Mouse (Mus musculus): ENCODE results near the gene Syt7.

Gene Syt7

DNA sequence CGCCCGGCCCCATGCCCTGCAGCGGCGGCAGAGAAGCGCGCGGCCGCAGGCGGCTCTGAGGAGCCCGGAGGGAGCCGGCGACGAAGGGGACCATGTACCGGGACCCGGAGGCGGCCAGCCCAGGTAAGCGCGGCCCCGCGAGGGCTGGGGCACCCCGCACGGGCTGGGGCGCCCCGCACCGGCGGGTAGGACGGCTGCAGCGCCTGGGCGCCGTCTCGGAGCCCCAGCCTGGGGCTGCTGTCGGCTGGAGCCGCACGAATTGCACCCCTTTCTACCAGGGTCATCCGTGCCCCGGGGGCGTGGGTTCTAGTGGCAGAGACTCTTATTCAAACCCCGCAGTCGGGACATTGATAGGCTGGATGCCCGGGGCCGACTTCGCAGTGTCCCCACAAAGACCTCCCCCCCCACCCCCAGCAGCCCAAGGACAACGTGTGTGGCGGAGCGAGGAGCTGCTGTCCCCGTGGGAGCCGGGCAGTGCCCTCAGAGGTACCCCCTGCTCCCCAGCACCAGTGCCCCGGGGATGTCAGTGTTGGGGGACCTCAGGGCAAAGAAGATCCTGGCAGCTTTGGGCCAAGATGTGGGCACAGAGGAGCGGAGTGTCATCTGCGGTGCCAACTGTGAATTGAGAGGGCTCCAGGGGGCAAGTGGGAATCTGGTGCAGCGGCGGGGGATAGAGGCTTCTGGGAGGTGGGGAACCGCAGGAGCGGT, 655 bp downstream of the Syt7 start:
- DNase-seq, result no peak

DNA sequence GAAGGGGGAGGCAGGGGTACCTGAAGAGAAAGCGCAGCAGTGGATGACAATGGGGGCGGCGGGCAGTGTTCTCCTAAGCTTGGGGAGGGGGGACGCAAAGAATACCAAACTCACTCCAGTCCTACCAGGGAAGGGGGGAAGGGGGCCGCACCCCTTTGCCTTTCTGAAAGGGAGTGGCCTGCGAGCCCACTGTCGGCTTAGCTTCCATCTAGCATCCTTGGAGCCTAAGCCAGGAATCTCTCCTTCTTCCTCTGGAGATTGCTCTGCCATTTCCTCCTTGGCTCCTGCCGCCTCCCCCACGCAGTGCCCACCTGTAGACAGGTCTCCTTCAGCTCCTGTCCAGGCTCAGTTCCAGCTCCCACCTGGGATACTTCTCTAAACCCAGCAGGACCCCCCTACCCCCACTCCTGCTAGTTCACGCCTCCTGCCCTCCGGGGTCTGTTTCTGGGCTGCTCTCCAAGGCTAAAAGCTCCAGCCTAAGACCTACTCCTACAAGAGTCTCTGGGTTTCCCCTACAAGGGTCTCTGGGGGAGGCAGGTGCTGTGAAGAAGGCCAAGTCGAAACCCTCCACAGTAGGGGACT, 1.3 kb downstream of the Syt7 start:
- DNase-seq, result no peak

DNA sequence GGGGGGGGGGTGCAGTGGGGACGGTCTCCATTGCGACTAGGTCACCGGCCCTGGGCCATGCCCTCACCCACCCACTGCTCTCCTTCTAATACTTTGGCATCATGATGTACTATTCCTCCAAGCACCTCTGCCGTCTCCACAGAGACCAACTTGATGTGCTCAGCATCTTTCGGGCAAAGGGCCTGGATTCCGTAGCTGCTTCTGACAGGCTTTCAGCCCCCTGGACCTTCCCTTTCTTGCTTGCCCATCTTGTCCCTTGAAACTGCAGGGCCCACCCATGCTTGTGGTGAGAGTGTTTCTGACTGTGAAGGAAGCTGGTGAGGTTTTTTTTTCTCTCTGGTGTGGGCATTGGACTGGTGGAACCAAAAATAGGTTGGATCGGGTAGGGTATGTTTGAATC, 2.1 kb downstream of the Syt7 start:
- no peak for DNase-seq

DNA sequence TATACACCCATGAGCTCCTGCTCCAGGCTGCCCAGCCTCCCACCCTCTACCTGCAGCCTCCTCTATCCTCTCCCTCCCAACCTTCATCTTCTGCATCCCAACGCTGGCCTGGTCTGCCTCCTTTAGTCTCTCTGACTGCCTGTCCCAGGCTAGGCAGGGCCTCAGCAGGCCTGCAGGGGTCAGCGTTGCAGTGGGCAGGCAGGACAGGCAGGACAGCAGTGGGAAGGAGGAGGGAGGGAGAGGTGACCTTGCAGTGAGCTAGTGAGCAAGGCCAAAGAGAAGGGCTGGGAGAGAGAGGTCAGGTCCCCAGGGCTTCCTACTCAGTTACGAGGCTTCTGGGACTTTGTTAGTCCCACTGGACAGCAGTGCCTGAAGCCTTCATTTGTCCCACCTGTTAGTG, 3.1 kb downstream of the Syt7 start:
- DNase-seq, result no peak

DNA sequence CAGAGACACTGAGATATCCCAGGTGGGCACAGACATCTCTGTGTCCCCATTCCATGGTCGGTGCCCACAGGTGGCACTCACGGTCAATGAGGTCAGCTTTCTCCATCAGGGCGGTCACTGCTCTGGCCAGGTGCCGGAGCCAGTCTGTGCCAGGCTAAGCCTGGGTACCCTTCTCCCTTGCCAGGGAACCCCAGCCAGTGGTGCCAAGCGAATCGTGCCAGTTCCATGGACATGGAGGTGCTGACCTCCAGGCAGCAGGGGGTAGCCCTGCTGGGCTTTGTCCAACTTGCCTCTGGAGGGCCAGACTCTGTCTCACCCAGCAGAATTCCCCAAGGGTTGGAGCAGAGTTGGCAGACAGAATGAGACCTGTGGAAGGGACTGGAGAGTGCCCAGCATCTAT, 4.6 kb downstream of the Syt7 start:
- DNase-seq, result no peak

DNA sequence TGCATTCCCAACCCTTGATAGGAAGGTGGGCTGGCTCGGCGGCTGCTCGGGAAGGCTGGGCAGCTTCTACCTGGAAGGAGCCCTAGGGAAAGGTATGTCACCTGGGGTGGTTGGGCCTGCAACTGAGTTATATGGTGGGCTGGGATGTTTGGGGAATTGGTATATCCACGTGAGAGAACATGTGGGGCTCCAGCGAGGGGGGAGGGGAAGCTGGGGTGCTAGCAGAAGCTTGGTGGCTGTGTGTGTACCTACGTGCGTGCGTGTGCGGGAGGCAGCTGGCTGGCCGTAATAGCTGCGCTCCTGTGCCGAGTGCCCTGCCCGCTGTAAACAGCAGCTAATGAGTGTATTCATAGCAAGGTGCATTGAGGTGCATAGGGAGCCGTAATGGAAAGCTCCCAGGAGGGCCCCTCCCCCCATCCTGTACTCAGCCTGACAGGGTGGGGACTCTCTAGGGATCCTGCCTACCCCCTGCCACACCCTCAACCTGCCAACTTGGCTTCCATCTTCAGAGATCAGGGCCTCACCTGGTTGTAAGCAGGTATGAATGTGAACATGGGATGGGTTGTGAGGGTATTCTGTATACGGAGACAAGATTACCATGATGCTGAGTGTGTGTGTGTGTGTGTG, 5.1 kb downstream of the Syt7 start:
- DNase-seq, result no peak

DNA sequence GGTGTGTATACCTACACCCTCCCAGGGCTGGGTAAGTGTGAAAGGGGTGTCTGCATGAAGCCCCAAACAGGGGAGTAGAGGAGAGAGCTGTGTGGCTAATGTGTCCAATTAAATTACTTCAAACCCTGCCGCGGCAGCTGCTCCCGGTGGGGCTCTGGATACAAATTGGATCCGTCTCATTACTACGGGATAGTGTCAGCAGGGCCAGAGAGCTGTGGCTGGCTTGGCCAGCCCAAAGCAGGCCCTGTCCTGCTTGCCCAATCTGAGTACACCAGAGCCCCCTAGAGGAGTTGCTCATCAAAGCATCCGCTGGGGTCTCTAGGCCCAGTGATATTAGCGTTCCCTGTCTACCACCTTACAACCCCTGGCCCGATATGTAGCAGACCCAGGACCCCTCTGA, 6.3 kb downstream of the Syt7 start:
- DNase-seq, result no peak

DNA sequence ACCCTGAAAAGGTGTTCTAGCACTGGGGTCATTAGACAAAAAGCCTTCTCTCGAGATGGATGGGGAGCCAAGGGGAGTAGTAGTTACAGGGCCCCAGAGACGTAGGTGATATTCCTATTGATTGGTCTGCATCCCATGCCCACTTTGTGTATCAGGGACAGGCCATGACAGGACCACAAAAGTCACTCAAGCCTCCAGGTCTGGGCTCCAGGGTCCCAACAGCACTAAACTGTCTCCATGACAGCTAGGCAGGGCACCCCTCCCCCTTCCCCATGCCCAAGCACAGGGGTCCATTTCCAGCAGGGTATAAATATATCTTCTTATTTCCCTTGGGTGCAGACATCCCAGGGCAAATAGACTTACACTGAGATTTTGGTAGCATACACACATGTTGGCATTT, 8.1 kb downstream of the Syt7 start:
- no peak for DNase-seq

DNA sequence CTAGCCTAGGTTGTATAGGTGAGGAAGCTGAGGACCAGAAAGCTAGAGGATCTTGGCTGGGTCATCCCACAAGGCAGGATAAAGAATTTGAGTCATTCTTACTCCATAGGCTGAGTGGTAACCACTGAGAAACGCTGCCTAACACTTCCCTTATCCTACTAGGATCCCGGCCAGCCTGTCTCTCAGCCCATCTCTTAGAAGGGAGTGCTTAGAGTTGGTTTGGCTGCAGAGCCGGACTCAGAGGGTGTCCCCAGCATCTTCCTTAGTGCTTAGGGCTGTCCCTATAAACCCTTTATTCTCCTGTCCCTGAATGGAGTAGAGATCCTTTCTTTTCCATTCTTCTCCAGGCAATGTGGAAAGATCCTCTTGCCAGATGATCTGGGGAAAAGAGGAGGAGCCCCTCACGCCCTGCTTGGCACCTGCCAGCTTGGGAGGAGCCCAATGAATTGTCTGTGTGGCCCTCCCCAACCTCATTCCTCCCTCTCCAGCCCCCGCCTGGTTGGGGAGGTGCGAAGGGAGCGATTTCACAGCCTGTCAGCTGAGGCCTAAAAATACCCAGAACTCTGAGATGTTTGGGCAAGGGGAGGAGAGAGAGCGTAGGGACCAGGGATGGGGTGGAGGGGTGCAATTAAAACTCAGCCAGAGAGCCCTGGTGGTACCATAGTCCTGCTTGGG, 8.7 kb downstream of the Syt7 start:
- no peak for DNase-seq

DNA sequence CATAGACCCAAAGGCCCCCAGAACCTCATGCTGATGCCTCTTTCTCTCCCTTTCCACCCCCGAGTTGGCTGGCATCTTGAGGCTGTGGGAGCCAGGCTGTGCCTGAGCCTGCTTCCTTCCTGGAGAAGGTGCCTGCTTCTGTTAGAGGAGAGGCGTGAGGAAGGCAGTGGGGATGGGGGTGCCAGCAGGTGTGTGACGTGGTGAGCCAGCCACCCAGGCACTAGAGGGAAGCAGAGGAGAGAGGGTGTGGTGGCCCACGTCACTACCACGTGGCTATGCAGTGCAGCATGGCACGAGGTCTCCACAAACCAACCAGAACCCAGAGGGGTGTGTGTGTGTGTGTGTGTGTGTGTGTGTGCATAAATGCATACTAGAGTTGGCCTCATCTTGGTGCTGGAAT, 9.4 kb downstream of the Syt7 start:
- DNase-seq, result no peak

DNA sequence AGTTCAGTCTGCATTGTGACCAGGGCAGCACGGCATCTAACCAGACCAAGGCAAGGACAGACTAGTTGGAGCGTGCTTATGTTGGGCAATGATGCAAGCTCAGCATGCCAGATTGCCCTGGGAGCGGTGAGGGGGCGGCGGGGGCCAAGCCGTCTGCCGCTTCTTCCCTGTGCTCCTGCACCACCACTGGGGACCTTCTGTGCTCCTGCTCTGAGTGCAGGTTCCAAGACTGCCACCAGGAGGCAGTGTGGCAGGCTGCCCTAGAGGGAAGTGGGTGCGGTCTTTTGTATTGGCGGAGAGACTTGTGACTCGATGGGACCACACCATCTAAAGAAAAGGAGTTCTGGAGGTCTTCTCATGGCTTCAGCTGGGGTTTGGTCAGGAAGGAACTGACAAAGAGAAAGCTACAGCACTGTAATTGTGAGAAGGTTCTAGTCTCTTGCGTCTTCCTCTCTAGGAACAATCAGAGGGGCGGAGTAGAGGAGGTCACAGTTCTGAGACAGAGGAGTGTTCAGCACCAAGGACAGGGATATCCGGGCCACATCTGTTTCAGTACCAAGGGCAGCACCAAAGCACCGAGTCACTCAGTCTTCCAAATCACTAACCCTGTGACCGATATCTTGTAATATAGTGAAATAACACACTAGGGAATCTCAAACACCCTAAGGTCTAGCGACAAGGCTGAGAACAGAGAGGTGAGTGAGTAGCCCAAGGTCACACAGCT, 14.0 kb downstream of the Syt7 start:
- DNase-seq, result no peak

DNA sequence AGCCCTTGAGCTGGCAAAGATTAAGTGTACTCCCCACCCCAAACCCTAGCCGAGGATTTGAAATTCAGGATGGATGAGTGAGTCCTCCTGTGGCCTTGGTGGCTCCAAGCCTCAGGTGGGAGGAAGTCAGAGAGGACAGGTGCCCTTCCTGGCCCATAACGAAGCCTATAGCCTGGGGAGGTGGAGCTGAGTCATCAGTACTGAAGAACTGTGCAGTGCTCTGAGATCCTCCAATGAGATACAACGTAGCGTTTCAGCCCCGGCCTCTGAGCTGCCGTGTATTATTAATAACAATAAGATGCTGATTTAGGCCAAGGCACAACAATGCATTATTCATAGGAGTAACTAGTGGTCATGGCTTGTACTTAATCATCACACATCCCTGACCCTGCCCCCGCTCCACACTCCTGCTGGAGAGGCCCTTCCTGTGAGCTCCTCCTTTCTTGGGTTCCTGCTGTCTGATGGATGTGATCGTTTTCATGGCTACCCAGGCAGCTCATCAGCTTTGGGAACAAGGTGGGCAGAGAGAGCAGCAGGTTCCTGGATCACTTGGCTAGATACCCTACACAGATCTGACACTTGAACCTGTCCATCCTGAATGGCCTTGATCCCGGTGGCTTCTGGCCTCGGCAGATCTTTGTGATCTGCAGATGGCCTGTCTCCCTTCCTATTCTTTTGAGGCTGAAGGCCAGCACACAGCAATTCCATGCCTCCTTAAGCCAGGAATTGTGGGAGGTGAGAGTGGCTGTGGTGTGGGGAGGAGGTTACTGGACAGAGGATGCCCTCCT, 14.9 kb downstream of the Syt7 start:
- DNase-seq, result no peak

DNA sequence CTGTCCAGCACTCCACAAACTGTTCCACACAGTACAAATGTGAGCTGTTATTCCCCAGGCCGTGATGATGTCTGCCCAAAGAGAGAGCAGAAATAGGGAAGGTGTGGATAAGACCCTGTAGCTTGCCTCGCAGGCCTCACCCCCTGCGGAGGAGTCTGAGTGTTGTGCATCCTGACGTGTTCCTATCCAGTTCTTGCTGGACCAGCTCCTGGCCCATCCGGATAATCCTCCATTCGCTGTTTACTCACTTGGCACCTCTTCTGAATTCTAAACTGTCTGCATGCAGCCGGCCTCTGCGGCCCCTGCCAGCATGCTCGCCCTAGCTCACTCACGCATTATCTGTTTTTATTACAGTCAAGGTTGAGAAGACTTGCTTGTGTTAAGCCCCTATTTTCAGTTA, 15.5 kb downstream of the Syt7 start:
- no peak for DNase-seq

DNA sequence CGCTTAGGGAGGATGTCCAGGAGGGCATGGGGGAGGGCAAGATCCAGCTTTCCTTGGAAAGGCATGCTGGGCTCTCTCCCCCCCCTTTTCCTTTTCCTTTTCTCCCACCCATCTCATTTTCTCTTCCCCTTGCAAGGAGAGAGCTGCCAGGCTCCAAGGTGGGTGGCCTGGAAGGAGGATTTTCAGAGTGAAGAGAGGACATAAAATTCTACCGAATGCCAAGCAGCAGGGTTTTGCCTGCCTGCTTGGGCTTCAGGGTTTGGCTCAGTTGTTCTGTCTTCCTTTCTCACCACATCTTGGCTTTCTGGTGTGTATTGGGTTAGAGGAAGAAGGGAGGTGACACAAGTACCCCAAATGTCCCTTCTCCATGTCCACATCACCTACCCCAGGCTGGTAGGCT, 16.0 kb downstream of the Syt7 start:
- no peak for DNase-seq

DNA sequence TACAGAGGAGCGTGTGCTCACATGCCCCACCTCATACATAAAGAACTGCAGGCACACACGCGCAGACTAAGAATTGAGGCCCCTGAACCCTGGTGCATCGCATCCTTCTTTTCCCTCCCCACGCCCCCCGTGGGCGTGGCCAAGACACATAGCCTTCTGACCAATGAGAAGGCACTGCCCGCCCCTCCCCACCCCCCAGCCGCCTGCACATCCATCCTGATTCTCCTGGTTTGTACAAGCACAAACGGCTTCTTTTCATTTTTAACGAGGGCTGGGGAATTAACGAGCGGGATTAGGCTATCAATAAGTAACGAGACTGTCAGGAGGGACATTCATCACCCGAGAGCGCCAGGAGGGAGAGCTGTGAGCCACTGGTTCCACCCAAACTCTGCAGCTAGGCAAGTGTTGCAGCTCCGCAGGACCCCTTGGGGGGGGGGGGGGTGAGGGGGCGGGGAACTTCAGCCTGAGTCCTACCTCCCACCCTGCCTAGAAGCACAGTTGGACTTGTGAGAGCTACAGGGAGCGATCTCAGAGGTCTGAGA, 24.9 kb downstream of the Syt7 start:
- no peak for DNase-seq

DNA sequence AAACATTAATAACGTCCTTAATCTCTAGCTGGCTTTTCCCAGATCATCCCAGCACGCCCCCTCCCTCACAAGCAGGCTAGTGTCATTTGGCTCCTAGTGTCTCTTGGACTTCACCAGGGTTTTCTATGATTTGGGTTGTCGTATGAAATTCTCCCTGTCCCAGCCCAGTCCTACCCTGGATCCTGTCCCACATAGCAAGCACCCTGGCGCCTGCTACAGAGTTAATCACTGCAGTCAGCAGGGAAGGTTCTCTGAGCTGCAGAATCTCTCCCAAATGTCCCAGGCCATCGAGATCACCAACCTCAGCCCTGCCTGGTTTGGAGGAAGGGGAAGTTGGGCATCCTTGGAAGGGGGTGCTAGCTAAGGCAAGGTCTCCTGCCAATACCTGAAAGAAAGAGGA, 26.6 kb downstream of the Syt7 start:
- DNase-seq, result no peak

DNA sequence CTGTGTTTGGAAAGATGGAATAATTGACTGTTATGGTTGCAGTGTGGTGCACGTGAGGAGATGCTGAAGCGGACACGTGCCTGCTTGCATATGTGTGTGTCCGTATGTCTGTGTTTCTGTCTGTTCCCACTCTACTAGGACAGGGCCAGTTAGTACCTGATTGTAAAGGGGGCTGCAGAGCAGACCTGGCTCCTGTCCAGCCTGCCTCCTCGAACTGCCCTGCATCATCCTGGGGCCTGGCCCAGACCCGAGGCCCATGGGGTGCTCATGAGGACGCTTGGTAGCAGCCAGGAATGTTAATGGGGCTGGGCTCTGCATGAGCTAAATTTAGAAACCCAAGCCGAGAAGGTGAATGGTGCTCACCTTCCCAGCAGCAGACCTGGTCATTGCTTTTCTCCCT, 28.0 kb downstream of the Syt7 start:
- no peak for DNase-seq

DNA sequence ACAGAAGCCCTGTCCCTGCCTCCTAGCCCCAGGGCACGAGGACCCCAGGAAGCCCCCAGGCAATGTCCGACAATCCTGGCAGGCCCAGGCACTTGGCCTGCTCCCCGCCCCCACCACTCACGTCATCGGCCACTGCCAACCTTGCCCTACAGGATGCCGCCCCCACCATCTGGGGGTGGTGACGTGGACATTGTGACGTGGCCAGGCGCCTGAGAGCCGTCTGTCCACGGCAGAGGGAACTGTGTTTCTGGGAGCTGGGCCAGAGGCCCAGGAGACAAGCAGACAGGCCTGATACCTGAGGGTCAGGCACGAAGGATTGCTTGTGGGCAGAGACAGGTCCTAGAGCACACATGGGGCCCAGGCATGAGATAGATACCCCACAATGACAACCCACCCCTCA, 28.5 kb downstream of the Syt7 start:
- DNase-seq, result no peak

DNA sequence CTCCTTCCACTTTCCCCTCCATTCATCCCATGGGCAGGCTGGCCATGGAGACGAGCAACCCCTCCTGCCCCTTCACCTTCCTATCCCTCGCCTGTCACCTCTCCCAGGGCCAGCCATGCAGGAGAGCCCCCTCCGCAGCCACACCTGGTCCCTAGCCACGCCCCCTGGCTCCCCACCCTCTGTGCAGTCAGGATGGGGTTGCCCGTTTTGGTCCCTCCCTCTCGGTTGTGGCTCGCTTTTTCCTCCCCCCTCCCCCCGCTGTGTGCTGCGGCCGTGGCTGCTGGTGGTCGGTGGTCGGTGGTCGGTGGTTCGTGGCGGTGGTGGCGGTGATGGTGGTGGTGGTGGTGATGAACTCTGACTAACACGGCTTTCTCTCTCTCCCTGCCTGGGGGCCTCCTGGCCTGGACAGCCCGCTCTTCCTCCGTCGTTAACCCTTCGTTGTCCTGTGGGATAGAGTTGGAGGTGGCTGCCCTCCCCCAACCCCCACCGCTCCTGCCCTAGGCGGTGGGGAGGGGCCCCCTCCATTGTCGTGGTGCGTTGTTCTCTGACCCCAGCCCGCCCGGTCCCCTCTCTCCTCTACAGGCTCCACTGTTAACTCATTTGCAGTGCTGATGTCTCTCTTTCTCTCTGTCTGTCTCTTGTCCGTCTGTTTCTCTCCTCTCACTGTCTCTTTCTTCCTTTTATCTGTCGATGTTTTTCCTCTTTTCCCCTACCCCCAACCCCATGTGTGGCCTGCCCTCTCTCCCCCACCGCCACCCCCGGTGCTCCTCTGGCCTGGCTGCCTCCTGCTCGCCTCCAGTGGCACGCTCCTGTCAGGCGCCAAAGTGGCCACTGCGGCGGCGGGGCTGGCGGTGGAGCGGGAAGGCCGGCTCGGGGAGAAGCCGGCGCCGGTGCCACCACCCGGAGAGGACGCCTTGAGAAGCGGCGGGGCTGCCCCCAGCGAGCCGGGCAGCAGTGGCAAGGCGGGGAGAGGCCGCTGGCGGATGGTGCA, 33.4 kb downstream of the Syt7 start:
- DNase-seq, result no peak

DNA sequence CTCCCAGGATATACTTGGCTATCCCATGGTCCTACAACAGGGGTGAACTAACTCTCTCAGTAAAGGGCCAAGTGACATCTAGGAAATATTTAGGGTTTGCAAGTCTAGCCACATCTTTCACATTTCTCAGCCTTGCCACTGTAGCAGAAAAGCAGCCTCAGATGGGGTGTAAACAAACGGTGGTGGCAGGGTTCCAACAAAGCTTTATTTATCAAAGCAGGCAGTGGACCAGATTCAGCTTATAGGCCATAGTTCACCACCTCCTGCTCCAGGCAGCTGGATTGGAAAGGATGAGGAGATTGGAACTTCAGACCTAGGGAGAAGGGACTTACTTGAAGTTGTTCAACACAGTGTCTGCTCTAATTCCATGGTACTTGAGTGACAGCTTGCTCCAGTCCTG, 35.9 kb downstream of the Syt7 start:
- no peak for DNase-seq

All from thymus, adult 18-20 months (tissue).